Mouse (Mus musculus): ENCODE data around the gene Ccdc57.
"Not testable (repeated sequence)": the region's sequence is repeated elsewhere in the genome, so short reads cannot be mapped to it uniquely, and the experiment has no call there.

Ccdc57 gene

DNA sequence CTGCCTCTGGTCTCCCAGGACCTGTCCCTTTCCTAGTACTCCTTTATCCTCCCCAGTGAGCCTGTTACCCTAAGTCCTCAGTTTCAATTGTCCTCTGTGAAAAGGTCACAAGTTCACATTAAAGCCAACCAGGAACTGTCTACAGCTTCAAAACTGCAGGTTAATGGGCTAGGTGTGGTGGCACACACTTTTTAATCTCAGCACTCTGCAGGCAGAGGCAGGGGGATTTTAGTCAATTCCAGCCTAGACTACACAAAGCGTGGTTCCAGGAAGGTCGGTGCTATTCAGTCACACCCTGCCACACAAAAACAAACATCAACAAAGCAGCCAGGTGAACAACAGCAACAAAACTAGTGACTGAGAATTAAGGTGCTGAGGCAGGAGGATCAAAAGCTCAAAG, 81.1 kb downstream of the Ccdc57 start:
- DNase-seq (ENCODE audit: inconsistent ontology term): no peak

DNA sequence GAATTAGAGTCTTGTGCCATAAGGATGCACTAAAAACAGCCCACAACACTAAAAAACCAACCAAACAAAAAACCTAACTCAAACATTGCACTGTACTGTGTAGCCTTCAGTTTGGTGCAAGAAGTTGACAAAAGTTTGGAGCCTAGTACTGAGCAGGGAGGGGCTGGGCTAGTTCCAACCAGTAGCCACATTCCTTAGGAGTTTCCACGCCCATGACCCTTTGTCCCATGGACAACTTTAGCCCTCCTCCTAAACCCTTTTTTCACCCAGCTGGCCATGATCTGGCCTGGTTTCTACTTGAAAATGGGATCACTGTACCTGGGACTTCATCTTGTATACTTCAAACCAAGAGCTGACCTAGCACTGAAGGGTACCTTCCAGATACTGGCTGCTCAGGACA, 81.5 kb downstream of the Ccdc57 start:
- DNase-seq (ENCODE audit: inconsistent ontology term): peak; percentile 12

DNA sequence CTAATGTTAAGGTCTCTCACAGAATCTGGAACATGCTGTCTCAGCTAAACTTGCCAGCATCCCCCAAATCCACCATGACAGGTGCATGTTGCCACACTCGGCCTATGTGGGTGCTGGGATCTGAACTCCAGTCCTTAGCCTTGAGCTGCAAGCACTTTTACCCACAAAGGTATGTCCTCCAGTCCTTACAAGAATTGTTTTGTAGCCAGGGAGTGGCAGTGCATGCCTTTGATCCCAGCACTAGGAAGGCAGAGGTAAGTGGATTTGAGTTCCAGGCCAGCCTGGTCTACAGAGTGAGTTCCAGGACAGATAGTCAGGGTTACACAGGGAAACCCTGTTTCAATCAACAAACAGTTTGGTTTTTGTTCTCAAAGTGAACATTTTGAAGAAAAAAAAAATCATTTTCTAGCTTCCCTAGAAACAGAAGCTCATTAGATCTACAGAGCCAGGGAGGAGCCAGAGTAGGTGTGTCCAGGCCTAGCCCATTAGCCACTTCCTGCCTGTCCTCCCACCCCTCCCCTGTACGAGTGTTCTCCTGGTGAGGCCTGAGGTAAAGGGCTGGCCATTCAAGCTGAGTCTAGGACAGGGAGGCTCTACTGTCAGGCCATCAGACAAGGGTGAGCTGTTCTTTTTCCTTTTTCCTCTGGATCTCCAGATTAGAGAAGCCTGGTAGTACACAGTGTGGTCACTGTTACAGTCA, 82.2 kb downstream of the Ccdc57 start:
- DNase-seq (ENCODE audit: inconsistent ontology term): peak; percentile 16

DNA sequence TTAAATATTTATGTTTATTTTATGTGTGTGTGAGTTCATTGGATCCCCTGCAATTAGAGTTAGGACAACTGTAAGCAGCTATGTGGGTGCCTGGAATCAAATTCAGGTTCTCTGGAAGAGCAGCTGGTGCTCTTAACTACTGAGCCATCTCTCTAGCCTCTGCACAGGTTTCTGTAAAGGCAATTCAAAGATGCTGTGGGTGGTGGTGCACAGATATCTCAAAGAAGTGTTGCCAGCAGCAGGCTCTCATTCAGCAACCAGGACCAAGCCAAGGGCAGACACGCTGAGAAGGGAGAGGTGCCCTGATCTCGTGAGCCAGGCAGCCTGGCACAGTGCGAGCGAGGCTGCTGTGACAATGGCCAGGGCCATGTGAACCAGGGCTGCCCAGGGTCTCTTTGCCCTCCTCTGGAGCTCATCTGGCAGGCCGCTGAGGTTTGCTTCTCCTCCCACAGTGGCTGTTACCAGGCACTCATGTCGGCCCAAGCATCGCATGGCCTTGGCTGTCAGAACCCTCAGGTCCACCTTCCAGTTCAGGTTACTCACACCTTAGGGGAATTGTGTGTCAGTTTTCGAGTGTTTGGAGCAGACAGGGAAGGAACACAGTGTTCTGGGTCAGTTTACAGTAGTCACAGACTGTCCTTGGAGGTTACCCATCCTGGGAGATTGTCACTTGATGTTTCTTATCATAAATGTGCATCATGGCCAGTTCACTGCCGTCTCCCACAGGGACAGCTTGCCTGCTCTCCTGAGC, 85.8 kb downstream of the Ccdc57 start:
- DNase-seq (ENCODE audit: inconsistent ontology term): no peak

DNA sequence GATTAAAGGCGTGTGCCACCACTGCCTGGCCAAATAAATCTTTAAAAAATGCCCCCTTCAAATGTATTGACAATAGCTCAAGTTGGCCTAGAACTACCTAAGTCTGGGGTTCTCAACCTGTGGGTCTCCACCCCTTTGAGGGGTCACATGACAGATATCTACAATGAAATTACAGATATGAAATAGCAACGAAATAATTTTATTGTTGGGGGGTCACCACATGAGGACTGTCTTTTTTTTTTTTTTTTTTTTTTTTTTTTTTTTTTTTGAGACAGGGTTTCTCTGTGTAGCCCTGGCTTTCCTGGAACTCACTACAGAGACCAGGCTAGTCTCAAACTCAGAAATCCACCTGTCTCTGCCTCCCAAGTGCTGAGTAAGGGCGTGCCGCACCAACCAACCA, 88.3 kb downstream of the Ccdc57 start:
- DNase-seq (ENCODE audit: inconsistent ontology term): no peak

DNA sequence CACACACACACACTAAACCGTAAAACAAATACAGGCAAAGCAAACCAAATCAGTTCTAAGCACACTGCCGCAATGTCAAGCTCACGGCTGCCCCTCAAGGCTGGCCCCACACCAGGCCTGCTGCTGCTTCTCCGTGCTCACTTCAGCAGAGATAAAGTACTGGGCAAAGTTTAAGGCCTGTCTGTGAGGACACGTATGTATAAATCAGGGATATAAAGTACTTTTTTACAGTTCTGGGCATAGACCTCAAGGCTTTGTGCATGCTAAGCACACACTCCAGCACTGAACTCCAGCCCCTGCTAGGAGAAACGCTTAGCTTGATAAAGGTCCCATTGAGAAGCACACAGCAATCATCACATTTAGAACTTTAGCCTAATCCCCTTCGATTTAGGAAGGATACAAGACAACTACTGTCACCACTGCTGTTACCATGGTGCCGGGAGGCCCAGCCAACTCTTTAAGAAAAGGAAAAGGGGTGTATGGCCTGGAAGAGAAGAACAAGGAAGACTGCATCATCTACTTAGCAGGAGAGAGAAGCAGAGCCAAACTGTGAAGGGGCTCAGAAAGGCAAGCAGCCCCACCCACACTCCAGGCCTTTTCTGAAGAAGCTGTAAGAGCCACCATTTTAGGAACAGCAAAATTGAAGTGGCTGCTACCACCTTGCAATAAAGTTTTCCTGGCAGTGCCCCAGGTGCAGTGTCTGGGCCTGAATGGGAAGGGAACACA, 99.0 kb downstream of the Ccdc57 start:
- DNase-seq (ENCODE audit: inconsistent ontology term): no peak

DNA sequence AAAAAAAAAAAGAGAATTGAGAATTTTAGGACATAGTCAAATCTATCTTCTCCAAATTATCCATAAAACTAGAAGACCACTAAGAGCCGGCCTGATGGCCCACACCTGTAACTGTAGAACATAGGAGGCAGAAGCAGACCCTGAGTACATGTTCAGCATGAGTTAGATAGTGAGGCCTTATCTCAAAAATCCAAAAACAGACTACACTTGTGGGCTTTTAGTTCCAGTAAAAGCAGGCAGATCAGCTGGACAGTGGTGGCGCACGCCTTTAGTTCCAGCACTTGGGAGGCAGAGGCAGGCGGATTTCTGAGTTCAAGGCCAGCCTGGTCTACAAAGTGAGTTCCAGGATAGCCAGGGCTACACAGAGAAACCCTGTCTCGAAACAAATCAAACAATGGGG, 99.7 kb downstream of the Ccdc57 start:
- not testable (repeated sequence) for DNase-seq (ENCODE audit: inconsistent ontology term)

DNA sequence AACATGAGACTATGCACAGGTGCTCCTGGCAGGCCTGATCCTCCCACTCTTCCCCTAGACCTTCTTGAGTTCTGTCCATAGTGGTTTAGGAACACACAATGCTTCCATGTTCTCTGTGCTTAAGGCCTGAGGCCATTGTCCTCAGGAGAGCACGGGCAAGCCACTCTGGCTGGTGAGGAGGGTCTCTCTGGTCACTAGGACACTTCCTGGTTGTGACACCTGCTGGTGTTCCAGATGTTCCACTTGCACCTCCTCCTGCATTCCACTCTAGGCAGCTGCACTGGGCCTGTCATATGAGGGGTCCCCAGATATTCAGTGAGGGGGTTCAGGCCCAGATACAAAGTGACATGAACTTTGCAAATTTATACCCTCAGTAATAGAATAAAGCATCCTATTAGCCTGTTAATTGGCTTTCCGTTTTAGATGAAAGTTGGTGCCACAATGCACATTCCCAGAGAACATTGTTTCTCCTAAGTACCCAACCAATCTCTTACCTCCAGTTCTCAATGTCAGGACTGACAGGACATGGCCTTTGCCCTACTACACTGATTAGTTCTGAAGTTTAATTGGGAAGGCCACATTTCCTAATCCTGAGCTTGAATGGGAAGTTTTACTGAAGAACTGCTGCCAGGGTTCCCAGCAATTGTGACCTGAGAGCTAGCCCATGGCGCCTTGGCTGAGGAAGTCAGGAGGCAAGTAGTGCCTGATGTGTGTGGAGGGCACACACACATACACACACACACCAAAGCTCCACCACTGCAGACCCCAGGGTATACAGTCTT, 100.8 kb downstream of the Ccdc57 start:
- DNase-seq (ENCODE audit: inconsistent ontology term): no peak

DNA sequence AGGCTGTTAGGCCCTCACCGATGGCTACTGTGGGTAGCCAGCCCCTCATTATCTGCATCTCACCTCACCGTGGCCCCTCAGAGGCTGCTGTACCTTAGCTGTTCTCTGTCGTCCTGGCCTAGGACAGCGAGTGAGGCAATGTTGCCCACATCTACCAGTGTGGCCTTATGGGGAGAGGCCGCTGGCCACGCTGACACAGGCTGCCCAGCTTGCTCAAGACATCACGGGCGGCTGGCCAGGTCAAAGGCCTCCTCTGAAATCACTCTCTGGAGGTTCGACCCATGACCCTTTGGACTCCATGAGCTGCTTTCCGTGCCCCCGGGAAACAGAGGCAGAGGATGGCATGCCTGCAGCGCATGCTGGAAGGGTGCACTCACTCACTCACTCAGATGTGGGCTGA, 102.0 kb downstream of the Ccdc57 start:
- DNase-seq (ENCODE audit: inconsistent ontology term): no peak

DNA sequence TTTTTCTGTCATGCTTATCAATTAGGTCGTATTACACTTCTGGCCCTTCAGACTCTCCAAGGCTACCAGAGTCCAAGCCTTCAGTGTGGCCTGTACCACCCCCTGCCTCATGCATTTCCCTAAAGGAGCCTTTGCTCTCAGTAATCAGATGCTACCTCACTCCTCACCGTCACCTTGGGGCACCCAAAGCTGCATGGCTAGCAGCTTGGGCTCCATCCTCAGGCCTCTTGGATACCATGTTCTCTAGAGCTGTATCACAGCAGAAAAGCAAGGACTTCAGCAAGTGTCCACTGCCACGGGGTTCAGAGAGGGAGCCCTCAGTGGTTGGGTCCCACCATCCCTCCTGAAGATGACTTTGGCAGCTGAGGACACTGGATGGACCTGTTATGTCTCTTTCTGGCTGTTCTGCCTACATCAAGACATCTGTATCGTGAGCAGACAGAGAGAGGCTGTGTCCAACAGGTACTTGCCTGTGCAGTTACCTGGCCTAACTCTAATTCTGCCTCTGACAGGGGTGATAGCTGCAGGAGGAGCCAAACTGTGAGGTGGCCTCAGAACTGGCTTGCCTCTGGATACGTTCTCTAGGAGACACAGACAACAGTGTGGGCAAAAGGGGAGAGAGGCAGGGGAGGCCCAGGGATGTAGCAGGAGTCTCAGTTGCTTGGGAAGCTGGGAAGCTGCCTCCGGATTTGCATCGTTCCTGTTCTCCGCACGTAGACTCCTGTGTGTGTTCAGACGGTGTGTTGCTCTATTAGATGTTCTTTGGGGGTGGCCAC, 102.7 kb downstream of the Ccdc57 start:
- no peak for DNase-seq (ENCODE audit: inconsistent ontology term)

DNA sequence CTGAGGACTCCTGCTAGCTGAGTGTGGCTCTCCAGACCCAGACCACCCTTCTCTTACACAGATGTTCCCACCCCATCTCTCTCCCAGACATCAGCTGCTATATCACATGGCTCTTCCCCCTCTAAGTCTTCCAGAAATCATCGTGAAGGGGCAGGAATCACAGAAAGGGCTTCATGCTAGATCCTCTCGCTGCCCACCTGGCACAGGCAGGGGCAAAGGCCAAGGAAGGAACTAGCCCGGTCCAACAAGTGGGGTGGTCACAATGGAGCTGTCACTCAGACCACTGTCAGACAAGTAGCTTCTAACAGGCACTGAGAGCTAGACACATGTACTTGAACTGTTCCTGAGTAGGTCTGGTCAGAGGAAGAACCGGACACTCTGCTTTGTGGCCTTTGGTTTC, 104.3 kb downstream of the Ccdc57 start:
- no peak for DNase-seq (ENCODE audit: inconsistent ontology term)

DNA sequence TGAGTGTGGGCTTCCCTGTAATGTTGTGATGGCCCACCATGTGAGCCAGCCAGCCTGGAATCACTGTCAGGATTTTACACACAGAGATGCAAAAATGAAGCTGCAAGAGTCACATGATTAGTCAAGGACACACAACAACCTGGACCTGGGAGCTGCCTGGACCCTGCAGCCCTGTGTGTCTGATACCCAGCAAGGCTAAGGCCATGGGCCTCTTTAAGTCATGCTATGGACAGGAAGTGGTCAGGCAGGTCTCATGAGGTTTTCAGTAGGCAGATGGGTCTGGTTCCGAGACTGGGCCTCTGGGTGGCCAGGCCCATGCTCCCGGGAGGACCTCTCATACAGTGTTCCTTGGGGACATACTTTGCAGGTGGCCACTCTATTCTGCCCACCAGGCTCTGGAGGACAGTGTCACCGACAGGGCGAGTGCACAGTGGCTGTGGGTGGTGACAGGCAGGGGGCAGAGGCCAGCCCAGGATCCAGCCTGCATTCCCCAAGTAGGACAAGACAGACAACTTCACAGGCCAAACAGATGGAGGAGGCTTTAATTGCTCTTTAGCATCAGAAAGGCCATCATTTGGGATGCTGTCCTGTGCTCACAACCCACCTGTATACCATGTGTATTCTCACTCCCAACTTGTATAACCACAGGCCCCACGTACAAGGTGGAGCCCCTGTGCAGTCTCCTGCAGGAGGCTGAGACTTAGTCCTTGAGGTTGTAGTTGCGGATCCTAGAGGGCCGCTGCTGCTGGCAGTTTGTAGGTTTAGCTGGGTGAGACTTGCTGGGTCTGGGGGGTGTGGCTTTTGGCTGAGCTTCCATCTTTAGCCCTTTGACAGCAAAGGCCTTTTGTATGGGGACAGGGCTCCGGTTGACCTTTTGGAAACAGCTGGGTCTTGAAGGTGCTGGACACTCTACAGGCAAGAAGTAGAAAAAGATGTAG, 106.4 kb downstream of the Ccdc57 start:
- DNase-seq (ENCODE audit: inconsistent ontology term): no peak

DNA sequence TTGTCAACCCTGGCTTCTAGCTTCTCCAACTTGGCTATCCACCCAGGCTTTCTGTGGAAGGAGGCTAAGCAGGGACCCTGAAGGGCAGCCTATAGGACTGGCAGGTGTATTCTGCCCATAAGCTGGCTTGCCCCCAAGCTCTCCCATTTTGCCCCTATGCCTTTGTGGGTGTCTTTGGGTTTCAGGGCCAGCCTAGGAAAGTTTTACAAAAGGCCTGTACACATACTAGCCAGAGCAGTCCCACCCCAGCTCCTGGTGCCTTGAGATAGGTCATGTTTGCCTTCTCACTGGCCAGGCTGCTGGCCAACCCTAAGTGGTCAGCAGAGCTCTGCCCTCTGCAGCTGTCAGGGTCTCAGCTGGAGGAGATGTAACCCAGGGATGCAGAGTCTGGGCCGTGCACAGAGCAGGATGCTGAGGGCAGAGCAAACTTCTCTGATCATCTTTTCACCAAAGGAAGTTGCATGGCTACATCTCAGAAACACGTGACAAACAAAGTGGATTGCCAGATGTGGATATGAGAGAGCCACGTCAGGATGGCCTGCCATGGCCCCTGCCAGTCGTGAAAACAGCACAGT, 107.3 kb downstream of the Ccdc57 start:
- no peak for DNase-seq (ENCODE audit: inconsistent ontology term)

DNA sequence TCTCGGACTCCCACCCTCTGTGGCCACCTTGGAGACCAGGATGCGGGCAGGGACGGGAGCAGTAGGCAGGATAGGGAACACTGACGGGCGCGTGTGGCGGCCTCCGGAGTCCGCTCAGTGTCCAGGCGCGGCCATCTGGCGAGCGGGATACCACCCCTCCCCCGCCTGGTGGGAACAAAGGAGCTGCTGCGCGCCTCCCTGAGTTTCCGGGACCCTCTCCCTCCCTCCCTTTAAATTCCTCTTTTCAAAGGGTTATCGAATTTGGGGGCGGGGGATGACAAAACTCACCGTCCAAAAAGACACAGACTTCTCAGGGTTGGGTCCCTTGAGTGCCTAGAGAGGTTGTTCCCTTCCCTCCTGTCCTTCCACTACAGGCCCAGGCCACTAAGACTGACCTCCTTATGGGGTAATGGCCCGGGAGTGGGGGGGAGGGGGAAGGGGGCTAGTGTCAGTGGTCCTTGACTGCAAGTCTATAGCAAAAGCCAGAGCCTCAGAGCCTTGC, 107.8 kb downstream of the Ccdc57 start:
- DNase-seq (ENCODE audit: inconsistent ontology term): no peak

DNA sequence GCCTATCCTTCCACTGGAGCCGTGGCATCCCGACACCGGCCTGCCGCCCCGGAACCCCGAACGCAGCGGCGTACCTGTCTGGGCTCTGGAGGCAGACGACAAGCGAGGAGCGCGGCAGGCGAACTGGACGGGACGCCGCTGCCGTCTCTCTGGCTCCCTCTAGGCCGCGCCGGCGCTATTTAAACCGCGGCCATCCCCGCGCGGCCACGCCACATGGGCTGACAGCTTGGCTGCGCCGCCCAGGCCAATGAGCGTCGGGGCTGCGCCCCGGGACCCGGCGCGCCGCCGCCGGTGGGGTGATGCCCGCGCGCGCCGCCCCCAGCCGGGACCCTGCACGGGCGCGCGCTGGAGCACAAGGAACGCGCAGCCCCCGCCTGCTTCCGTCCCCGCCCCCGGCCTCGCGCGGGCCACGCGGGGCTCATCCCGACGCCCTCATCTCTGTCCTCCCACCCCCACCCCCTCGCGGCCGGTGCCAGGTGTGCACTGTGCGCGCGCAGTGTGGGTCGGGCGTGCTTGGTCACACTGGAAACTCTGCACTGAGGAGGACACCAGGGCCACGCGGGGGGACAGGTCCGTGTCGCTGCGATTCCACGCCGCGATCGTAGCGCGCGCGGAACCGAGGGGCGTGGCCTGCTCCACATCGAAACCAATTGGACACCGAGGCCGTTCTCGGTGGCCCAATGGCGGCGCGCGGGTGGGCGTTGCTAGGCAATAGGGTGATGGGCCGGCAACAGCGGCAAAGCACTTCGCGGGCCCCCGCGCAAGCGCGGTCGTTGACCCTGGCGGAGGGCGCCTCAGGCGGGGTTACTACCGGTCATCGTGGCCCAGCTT, 108.5 kb downstream of the Ccdc57 start, which contains the start of gene Fasn:
TSS of gene Fasn (minus strand) at position 592 of the 831 bp plus-strand sequence.
- DNase-seq (ENCODE audit: inconsistent ontology term): peak; percentile 99

DNA sequence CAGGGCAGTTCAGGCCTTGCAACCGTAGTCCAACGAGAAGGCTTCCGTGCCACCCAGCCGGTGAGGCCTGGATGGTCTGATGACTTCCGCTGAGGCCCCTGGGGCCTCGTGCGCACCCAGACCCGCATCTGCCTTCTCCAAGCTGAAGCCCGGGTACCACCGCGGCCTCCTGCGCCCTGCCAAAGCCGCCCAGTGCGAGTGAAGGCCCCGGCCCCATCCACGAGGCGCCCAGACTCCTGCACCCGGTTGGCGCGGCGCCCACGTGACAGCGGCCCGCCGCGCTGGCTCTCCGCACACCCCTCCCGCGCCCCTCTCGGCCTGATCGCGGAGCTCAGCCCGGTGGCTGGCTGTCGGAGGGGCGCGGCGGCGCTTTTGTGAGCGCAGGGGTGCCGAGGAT, 109.1 kb downstream of the Ccdc57 start:
- no peak for DNase-seq (ENCODE audit: inconsistent ontology term)

DNA sequence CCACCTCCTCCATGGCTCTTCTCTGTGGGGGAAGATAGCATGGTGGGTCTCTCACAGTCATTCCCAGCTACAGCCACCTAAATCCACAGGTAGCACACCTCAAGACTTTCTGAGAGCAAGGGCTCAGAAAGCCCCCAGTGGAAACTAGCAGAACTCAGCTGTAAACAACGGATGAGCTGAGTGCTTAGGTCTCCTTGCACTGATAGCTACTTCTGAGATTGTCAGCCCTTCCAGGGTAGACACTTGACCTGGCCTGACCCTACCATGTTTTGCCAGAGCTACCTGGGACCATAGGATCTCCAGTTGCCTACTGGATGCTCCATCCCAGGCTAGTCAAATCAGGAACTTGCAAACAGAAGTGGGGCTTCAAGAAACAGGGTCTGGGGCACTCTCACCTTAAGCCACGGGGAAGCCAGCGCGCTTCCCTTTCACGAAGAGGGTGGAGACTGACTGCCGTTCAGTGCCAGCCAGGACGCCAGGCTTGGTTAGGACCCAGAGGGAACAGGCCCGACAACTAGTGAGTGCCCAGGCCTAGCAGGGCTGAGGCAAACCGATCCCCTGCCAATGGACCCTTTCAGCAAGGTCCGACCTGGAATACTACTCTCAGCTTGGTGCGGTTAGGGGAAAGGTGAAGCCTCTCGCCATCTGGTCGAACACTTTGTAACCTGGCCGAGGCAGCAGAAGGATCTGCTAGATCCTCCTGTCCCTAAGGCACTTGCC, 109.7 kb downstream of the Ccdc57 start:
- DNase-seq (ENCODE audit: inconsistent ontology term): no peak

DNA sequence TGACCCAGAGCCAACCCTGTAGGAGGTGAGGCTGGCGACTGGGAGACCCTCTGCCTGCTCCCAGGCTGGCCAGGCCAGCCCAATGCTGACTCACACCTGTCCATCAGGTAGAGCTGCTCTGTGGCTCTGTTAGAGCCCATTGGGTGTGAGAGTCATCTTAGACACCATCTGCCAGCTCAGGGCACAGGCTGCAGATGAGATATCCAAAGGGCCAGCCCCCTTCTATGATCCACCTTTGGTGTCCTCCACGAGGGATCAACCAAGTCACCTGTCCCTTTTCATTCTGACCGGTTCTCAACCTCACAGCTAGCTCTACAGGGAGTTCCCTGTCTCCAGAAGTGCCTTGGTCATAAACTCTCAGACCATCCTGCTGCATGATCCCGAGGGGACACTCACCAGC, 110.4 kb downstream of the Ccdc57 start:
- DNase-seq (ENCODE audit: inconsistent ontology term): no peak
